Mouse (Mus musculus): ENCODE results near the gene Dyrk1b.

DNA sequence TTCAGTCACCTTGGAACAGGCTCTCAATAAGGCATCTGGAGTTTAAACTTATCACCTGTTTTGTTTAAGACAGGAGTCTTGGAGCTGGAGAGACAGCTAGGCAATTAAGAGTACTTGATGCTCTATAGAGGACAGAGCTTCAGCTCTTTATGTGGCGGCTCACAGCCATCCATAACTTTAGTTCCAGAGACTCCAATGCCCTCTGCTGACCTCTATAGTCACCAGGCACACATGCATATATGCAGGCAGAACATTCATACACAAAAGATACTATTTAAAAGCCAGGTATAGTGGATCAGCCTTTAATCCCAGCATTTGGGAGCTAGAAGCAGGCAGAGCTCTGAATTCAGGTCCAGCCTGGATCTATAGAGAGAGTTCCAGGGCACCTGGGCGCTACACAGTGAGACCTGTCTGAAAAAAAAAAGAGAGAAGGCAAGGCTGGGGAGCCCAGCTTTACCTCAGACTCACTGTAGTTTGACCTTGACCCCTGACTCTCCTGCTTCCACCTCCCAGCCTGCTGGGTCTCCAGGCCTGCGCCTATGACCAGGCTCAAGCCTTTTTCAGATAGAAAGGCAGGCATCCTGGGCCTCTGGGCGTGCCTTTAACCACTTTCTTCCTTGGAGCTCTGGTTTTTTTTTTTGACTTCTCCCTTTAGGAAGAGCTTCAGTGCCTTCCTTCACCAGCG is 16.3 kb downstream of the Dyrk1b start:
- TF ChIP-seq FLI1 (IDR thresholded peaks at IDR 0.05; ENCODE audit: low read length) (no peak), GATA1 (IDR thresholded peaks at IDR 0.05; ENCODE audit: borderline replicate concordance, low read length) (no peak)

All from megakaryocyte, embryonic 14.5 days (primary cell).